Mouse (Mus musculus) mesoderm, embryonic 11.5 days (tissue): ENCODE data around the gene Gon4l.
"Not testable (repeated sequence)": the region's sequence is repeated elsewhere in the genome, so short reads cannot be mapped to it uniquely, and the experiment has no call there.

Experiments used
- DNase-seq: peaks from one replicate; pipeline ENCODE4 v3.0.0-alpha.2; 2012; ENCODE audit warnings: low read depth, low spot score

Gene Gon4l

GRCm38 (mm10) chr3:88834951-88835491 is at the start of gene Gon4l:
Gene Gon4l (plus strand): TSS chr3:88835231.
- peak; percentile 5 for DNase-seq

- not testable (repeated sequence) for DNase-seq
Measured at GRCm38 (mm10) chr3:88786323-88786722, 48.7 kb upstream of the Gon4l start.

- not testable (repeated sequence) for DNase-seq
Measured at GRCm38 (mm10) chr3:88786805-88787204, 48.2 kb upstream of the Gon4l start.

- not testable (repeated sequence) for DNase-seq
Measured at GRCm38 (mm10) chr3:88788033-88788432, 47.0 kb upstream of the Gon4l start.

GRCm38 (mm10) chr3:88797507-88797906 is 37.5 kb upstream of the Gon4l start:
- not testable (repeated sequence) for DNase-seq

- no peak for DNase-seq
Measured at GRCm38 (mm10) chr3:88803910-88804540, 31.0 kb upstream of the Gon4l start.

GRCm38 (mm10) chr3:88825710-88826109 is 9.3 kb upstream of the Gon4l start:
- no peak for DNase-seq

GRCm38 (mm10) chr3:88827231-88827630 is 7.8 kb upstream of the Gon4l start:
- DNase-seq = no peak

- peak; percentile 48 for DNase-seq
Measured at GRCm38 (mm10) chr3:88831177-88832121, 3.6 kb upstream of the Gon4l start.

GRCm38 (mm10) chr3:88832388-88832787 is 2.6 kb upstream of the Gon4l start:
- DNase-seq = peak; percentile 68

- no peak for DNase-seq
Measured at GRCm38 (mm10) chr3:88849172-88849571, 14.1 kb downstream of the Gon4l start.

- DNase-seq = no peak
Measured at GRCm38 (mm10) chr3:88855837-88856236, 20.8 kb downstream of the Gon4l start.

- no peak for DNase-seq
Measured at GRCm38 (mm10) chr3:88862129-88862528, 27.1 kb downstream of the Gon4l start.

- DNase-seq = not testable (repeated sequence)
Measured at GRCm38 (mm10) chr3:88866735-88867134, 31.7 kb downstream of the Gon4l start.

- not testable (repeated sequence) for DNase-seq
Measured at GRCm38 (mm10) chr3:88867177-88867576, 32.1 kb downstream of the Gon4l start.

GRCm38 (mm10) chr3:88868449-88868848 is 33.4 kb downstream of the Gon4l start:
- DNase-seq = not testable (repeated sequence)

- not testable (repeated sequence) for DNase-seq
Measured at GRCm38 (mm10) chr3:88882536-88882935, 47.5 kb downstream of the Gon4l start.

- DNase-seq = not testable (repeated sequence)
Measured at GRCm38 (mm10) chr3:88893011-88893410, 58.0 kb downstream of the Gon4l start.

GRCm38 (mm10) chr3:88904803-88905202 is 69.8 kb downstream of the Gon4l start:
- DNase-seq = no peak

GRCm38 (mm10) chr3:88905209-88905608 is 70.2 kb downstream of the Gon4l start:
- no peak for DNase-seq

GRCm38 (mm10) chr3:88905741-88906140 is 70.7 kb downstream of the Gon4l start:
- DNase-seq = no peak
